Mouse (Mus musculus) lung, adult 2 months (tissue): ENCODE measurements around the gene Zfp956.

Experiments
- CTCF ChIP-seq: fragments of 200-500 bp; IDR thresholded peaks from 2 replicates; pipeline ENCODE4 v1.5.1; 2011; ENCODE audit warnings: mild to moderate bottlenecking, low read length, control low read depth; ENCODE audit not compliant: insufficient read depth
- POLR2A ChIP-seq: fragments of 200-500 bp; IDR thresholded peaks from 2 replicates; pipeline ENCODE4 v1.6.1; 2011; ENCODE audit warnings: low read depth, mild to moderate bottlenecking, control low read depth, low read length, borderline replicate concordance; ENCODE audit errors: extremely low read depth

GRCm38 (mm10) chr6:47995661-47996060, 42.5 kb downstream of the Zfp956 start:
- TF ChIP-seq POLR2A (no peak), CTCF (no peak)
